Mouse (Mus musculus) spleen, adult 2 months (tissue): ENCODE results near the gene Hoxc11. TPM values are rescaled to one million over a fixed set of nuclear protein-coding genes. Genes with fewer than 3 reads are reported as not detected.

Experiments used
- DNase-seq, 2 experiments: peaks; one replicate each; pipeline versions ENCODE4 v3.0.0 to v3.0.0-alpha.2; 2012 to 2021; ENCODE audit warnings: low spot score in 2 of 2, low read depth in 1 of 2
- H3K27ac ChIP-seq: fragments of 200-500 bp; 2 replicates; pipeline ENCODE4 v1.5.1; 2012; ENCODE audit warnings: low read length, inconsistent platforms; ENCODE audit not compliant: insufficient read depth
- H3K27me3 ChIP-seq: fragments of 200-500 bp; 2 replicates; pipeline ENCODE4 v1.6.1; 2012; ENCODE audit warnings: mild to moderate bottlenecking, moderate library complexity, low read length, inconsistent platforms; ENCODE audit not compliant: control insufficient read depth, insufficient read depth
- H3K36me3 ChIP-seq: fragments of 200-500 bp; 2 replicates; pipeline ENCODE4 v1.6.1; 2012; ENCODE audit warnings: mild to moderate bottlenecking, low read length, inconsistent platforms; ENCODE audit not compliant: control insufficient read depth, insufficient read depth
- H3K4me1 ChIP-seq: fragments of 200-500 bp; 2 replicates; pipeline ENCODE4 v1.6.1; 2011; ENCODE audit warnings: inconsistent platforms; ENCODE audit not compliant: control insufficient read depth, insufficient read depth, insufficient read length
- H3K4me3 ChIP-seq: fragments of 200-500 bp; 2 replicates; pipeline ENCODE4 v1.5.1; 2011; ENCODE audit warnings: mild to moderate bottlenecking, inconsistent platforms; ENCODE audit not compliant: insufficient read depth, insufficient read length; ENCODE audit errors: extremely low read depth
- CTCF ChIP-seq: fragments of 200-500 bp; IDR thresholded peaks from 2 replicates; pipeline ENCODE4 v1.5.1; 2011; ENCODE audit warnings: mild to moderate bottlenecking, inconsistent platforms; ENCODE audit not compliant: insufficient read depth, insufficient read length, insufficient replicate concordance; ENCODE audit errors: extremely low read depth
- POLR2A ChIP-seq: fragments of 200-500 bp; IDR thresholded peaks from 2 replicates; pipeline ENCODE4 v1.6.1; 2011; ENCODE audit warnings: low read depth, low read length, inconsistent platforms
- WGBS: fragments of 180-500 bp; shearing (Covaris S2); methylation state at CpG from one replicate; pipeline ENCODE4 v1.1.7; 2018; 5-methylcytosine and 5-hydroxymethylcytosine counted together
- polyA plus RNA-seq: library from polyadenylated mRNA; depleted of rRNA; stranded (reverse); fragments of >200 nt; gene quantifications from 2 replicates; pipeline ENCODE4 v1.2.3, GENCODE M21; 2012

Hoxc11 gene
- polyA plus RNA-seq, 1 experiment: not detected

- no peaks in the 10 kb centered on the region for H3K4me1 ChIP-seq
- H3K4me3 ChIP-seq: no peak overlapping the region
- no peak for TF ChIP-seq CTCF
- no peak for TF ChIP-seq POLR2A
- peaks cover 28% of the 10 kb centered on the region for H3K27me3 ChIP-seq
- no peak for DNase-seq
- 11% methylated on average over 6 of the region's 6 CpGs for WGBS
- H3K36me3 ChIP-seq: no peaks in the 10 kb centered on the region
- H3K27ac ChIP-seq: no peak overlapping the region
Measured at GRCm38 (mm10) chr15:102922636-102923500, 31.4 kb upstream of the Hoxc11 start.

DNA sequence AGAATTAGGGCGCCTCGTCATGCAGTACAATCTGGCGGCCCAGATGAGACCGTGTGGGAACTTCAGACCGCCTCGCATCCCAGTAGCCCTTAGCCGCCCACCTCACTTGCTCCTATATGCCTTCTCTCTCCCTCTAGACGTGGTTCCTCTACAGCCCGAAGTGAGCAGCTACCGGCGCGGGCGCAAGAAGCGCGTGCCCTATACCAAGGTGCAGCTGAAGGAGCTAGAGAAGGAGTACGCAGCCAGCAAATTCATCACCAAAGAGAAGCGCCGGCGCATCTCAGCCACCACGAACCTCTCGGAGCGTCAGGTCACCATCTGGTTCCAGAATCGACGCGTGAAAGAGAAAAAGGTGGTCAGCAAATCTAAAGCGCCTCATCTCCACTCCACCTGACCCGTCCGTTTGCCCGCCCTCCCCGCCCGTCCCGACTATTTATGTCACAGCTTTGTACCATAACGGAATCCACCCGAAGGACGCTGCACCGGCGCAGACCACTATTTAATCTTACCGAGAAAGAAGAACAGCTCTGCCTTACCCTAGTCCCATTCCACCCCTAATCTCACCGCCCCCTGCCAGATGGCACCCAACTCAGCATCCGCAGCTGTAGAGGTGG lies 27.1 kb upstream of the Hoxc11 start:
- H3K4me3 ChIP-seq: no peak overlapping the region
- no peak for TF ChIP-seq POLR2A
- no peak for TF ChIP-seq CTCF
- peaks cover 20% of the 10 kb centered on the region for H3K27me3 ChIP-seq
- no peaks in the 10 kb centered on the region for H3K4me1 ChIP-seq
- no peak overlapping the region for H3K27ac ChIP-seq
- no peak for DNase-seq
- H3K36me3 ChIP-seq: no peaks in the 10 kb centered on the region
- 6% methylated on average over 40 of the region's 40 CpGs for WGBS

- WGBS: 7% methylated on average over 23 of the region's 23 CpGs
- no peaks in the 10 kb centered on the region for H3K36me3 ChIP-seq
- peaks cover 23% of the 10 kb centered on the region for H3K27me3 ChIP-seq
- H3K4me3 ChIP-seq: no peak overlapping the region
- no peak overlapping the region for H3K27ac ChIP-seq
- no peak for DNase-seq
- H3K4me1 ChIP-seq: no peaks in the 10 kb centered on the region
- TF ChIP-seq CTCF: no peak
- TF ChIP-seq POLR2A: no peak
Measured at GRCm38 (mm10) chr15:102931706-102932358, 22.4 kb upstream of the Hoxc11 start.

DNA sequence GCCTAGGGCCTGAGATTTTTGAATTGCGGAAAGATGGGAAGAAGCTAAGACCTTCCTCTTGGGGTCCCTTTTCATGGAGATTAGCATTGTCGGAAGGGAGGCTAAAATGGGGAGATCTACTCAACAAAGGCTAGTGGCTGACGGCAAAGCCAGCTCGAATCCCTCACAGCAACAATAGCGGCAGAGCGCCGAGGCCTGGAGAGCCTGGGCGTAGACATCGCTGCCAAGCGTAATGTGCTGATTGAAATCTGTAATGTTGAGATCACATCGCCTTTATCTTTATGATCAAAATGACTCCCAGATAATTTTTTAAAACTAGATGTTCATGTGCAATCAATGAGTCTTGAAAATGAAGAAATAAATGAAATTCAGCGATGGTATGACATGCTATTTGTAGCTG lies 19.8 kb upstream of the Hoxc11 start:
- no peak for DNase-seq
- Histone ChIP-seq H3K27ac (no peak overlapping the region), H3K36me3 (no peaks in the 10 kb centered on the region), H3K4me3 (no peak overlapping the region), H3K4me1 (no peaks in the 10 kb centered on the region), H3K27me3 (peaks cover 22% of the 10 kb centered on the region)
- WGBS: 7% methylated on average over 12 of the region's 12 CpGs
- TF ChIP-seq POLR2A: no peak
- TF ChIP-seq CTCF: no peak

DNA sequence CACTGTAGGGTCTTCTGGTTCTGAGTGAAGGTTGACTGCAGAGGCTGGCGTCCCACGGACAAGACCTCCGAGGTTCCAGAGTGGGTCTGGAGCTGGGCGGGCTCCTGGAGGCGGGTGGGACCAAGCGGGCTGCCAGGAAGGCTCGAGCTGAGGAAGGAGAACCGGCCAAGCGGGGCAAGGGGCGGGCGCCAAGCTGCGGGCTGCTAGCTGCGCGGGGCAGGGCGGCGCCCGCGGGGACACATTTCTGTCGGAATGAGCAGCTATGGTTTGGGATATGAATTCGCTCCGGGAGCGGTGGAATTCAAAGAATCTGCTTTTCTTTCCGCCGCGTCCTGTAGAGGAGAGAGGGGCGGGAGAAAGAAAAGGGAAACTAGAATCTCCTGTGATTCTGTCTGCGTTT lies 19.3 kb upstream of the Hoxc11 start:
- WGBS: 1% methylated on average over 27 of the region's 27 CpGs
- Histone ChIP-seq H3K4me3 (no peak overlapping the region), H3K4me1 (no peaks in the 10 kb centered on the region), H3K27ac (no peak overlapping the region), H3K27me3 (peaks cover 20% of the 10 kb centered on the region), H3K36me3 (no peaks in the 10 kb centered on the region)
- TF ChIP-seq POLR2A (no peak), CTCF (no peak)
- DNase-seq: no peak

- WGBS: 5% methylated on average over 30 of the region's 31 CpGs
- Histone ChIP-seq H3K4me1 (no peaks in the 10 kb centered on the region), H3K27me3 (peaks cover 20% of the 10 kb centered on the region), H3K4me3 (no peak within 1 kb of the TSS), H3K36me3 (no peaks in the 10 kb centered on the region), H3K27ac (no peak within 1 kb of the TSS)
- TF ChIP-seq CTCF (no peak), POLR2A (no peak)
- no peak for DNase-seq
Measured at GRCm38 (mm10) chr15:102936279-102936972, 17.8 kb upstream of the Hoxc11 start, which contains the start of gene Hoxc12. Hoxc12 (plus strand) TSS chr15:102936757.
